Mouse (Mus musculus): ENCODE results near the gene Tcte1.

DNA sequence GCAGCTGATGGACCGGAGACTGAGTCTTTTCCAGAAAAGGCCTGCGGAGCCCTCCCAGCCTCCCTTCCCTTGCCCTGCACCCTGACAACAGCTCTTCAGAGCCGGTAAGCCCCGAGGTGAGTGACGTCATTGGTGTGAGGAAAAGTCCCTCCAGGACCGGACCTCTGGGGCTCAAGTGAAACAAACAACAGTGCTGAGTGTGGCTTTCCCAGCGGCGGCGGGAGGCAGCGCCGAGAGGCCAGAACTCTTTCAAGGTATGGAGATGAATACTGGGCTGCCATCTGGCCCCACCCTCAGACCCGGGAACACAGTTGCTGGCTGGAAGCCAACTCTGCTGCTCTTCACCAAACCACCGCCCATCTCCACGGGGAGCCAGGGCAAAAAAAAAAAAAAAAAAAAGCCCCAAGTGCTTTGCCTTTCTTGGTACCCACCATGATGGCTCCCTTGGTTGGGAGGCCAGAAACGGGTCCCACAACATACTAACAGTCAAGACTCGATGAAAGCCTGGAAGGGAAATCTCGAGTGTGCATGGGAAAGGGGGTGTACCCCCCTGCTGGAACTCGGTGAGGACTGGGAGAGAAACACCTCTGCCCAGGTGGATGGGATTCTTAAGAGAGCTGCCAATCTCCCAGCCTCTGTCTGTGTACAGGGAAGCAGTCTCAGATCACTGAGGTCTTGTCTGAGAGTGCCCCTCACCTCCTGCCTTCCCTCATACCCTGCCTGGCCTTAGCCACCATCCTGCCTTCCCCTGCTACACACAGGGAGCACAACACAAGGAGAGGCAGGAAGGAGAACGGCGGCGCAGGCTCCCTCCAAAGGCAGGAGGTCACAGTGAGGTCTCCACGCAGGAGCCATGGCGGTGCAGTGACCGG lies 21.0 kb downstream of the Tcte1 start:
- TF ChIP-seq CTCF (IDR thresholded peaks at IDR 0.05; ENCODE audit: extremely low read depth, insufficient read depth, low read length) (no peak), POLR2A (IDR thresholded peaks at IDR 0.05; ENCODE audit: extremely low read depth, insufficient read depth, low read length) (no peak)

All from cortical plate, adult 2 months (tissue).